Mouse (Mus musculus): ENCODE results near the gene Ppp1r14b. TPM values are rescaled to one million over a fixed set of nuclear protein-coding genes. Genes with fewer than 3 reads are reported as not detected.

Gene Ppp1r14b
- polyA plus RNA-seq, 1 experiment from 2014 or later, result 170 TPM

GRCm38 (mm10) chr19:6979486-6980380 is 5.0 kb downstream of the Ppp1r14b start:
- WGBS, result under 1% methylated on average over 58 of the region's 59 CpGs

DNA sequence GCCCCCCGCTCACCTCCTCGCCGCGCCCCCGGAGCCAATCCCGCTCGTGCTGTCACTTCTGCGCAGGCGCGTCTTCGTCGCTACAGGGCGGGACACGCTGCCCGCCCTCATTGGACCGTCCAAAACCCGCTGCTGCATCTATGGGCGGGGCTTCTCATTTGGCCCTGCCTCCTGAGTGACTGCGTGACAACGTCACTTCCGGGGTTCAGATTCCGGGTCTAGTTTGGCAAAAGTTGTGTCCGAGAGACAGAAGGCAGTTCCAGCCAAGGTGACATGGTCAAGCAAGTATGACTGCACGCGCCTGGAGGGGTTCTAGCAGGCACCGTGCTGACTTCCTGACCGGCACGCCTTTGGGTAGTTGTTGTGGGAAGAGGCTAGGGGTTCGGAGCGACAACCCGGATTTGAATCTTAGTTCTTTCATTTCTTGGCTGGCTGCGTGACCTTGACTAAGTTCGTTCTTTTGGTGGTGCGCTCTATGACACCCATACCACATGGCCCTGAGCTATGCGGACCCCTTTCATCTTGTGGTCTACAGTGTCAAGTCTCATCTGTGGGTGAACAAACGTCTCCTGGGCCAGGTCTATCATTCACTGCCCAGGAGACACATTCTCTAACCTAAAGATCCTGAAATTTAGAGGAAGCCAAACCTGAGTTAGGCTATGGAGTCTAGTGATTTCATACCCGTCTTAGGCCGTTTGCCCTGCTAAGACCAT is 5.8 kb downstream of the Ppp1r14b start, which contains the start of gene Fkbp2:
TSS of gene Fkbp2 (minus strand) at position 121 of the 713 bp plus-strand sequence.
- peaks cover 18 to 38% of the 10 kb centered on the region in 2 experiments; a peak in 3 of 4 replicates for H3K4me1 ChIP-seq (ENCODE audit: control insufficient read depth in 2 of 2, insufficient read depth in 2 of 2, low read length in 2 of 2)
- H3K9ac ChIP-seq (ENCODE audit: low read length), result peak within 1 kb of the TSS; percentile 85
- WGBS, result under 1% methylated on average over 38 of the region's 38 CpGs

More at GRCm38 (mm10) chr19:6979486-6980380, 5.0 kb downstream of the Ppp1r14b start:
- Histone ChIP-seq H3K9me3 (ENCODE audit: control insufficient read depth, low read length) (no peaks in the 10 kb centered on the region), H3K4me2 (ENCODE audit: low read length) (peak overlapping the region; percentile 71), H3K36me3 (ENCODE audit: control insufficient read depth, insufficient read depth, low read length) (peaks cover 58% of the 10 kb centered on the region), H3K4me3 (ENCODE audit: control insufficient read depth in 1 of 2, insufficient read depth in 1 of 2, low read depth in 1 of 2, low read length in 2 of 2) (peak overlapping the region; percentile 75 to 80), H3K9ac (ENCODE audit: low read length) (peak overlapping the region; percentile 85), H3K27ac (replicated peaks in 1 of 2; ENCODE audit: control insufficient read depth in 1 of 2, insufficient read depth in 1 of 2, low read depth in 2 of 2, low read length in 2 of 2) (peak overlapping the region; percentile 86 to 97), H3K27me3 (ENCODE audit: control insufficient read depth, insufficient read depth, low read length) (no peaks in the 10 kb centered on the region), H3K4me1 (ENCODE audit: control insufficient read depth in 2 of 2, insufficient read depth in 2 of 2, low read length in 2 of 2) (peaks cover 18 to 38% of the 10 kb centered on the region in 2 experiments; a peak in 3 of 4 replicates)
- peak; percentile 92 for ATAC-seq (ENCODE audit: insufficient number of reproducible peaks, insufficient read depth, low FRiP score, low read depth)

DNA sequence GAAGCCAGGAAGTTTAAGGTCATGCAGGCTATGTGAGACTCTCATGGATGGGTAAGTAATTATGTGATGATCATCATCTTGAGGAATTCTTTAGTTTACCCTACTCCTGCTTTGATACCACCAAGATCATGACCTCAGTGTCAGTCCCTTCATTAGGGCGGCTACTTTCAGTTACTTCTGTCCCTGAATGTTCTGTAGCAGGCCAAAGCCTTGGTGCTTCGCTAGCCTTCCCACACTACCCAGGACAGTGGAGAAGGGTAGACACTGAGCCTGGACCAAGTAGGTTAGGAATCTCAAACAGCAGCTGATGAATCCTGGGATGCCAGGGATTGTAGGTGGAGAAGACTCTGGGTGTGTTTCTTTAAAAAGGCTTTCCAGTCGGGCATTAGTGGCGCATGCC is 6.7 kb downstream of the Ppp1r14b start:
- peaks cover 70% of the 10 kb centered on the region for H3K36me3 ChIP-seq (ENCODE audit: control insufficient read depth, insufficient read depth, low read length)

More for the DNA sequence above, 5.8 kb downstream of the Ppp1r14b start, which contains the start of gene Fkbp2:
- Histone ChIP-seq H3K4me3 (ENCODE audit: control insufficient read depth in 1 of 2, insufficient read depth in 1 of 2, low read depth in 1 of 2, low read length in 2 of 2) (peak within 1 kb of the TSS; percentile 75 to 80), H3K9me3 (ENCODE audit: control insufficient read depth, low read length) (no peaks in the 10 kb centered on the region), H3K27me3 (ENCODE audit: control insufficient read depth, insufficient read depth, low read length) (no peaks in the 10 kb centered on the region), H3K27ac (replicated peaks in 1 of 2; ENCODE audit: control insufficient read depth in 1 of 2, insufficient read depth in 1 of 2, low read depth in 2 of 2, low read length in 2 of 2) (peak within 1 kb of the TSS; percentile 97 to 99), H3K4me2 (ENCODE audit: low read length) (peak within 1 kb of the TSS; percentile 71), H3K36me3 (ENCODE audit: control insufficient read depth, insufficient read depth, low read length) (peaks cover 66% of the 10 kb centered on the region)
- peak; percentile 88 for ATAC-seq (ENCODE audit: insufficient number of reproducible peaks, insufficient read depth, low FRiP score, low read depth)

GRCm38 (mm10) chr19:6983621-6984020 is 8.9 kb downstream of the Ppp1r14b start:
- no peak overlapping the region for H3K4me2 ChIP-seq (ENCODE audit: low read length)
- WGBS, result 95% methylated on average over 5 of the region's 5 CpGs
- no peak for ATAC-seq (ENCODE audit: insufficient number of reproducible peaks, insufficient read depth, low FRiP score, low read depth)
- no peaks in the 10 kb centered on the region for H3K27me3 ChIP-seq (ENCODE audit: control insufficient read depth, insufficient read depth, low read length)
- H3K27ac ChIP-seq (replicated peaks in 1 of 2; ENCODE audit: control insufficient read depth in 1 of 2, insufficient read depth in 1 of 2, low read depth in 2 of 2, low read length in 2 of 2), result no peak overlapping the region
- H3K9me3 ChIP-seq (ENCODE audit: control insufficient read depth, low read length), result no peaks in the 10 kb centered on the region
- H3K36me3 ChIP-seq (ENCODE audit: control insufficient read depth, insufficient read depth, low read length), result peaks cover 49% of the 10 kb centered on the region
- H3K9ac ChIP-seq (ENCODE audit: low read length), result no peak overlapping the region
- peaks cover 20 to 31% of the 10 kb centered on the region in 2 experiments for H3K4me1 ChIP-seq (ENCODE audit: control insufficient read depth in 2 of 2, insufficient read depth in 2 of 2, low read length in 2 of 2)
- no peak overlapping the region for H3K4me3 ChIP-seq (ENCODE audit: control insufficient read depth in 1 of 2, insufficient read depth in 1 of 2, low read depth in 1 of 2, low read length in 2 of 2)

More for the DNA sequence above, 6.7 kb downstream of the Ppp1r14b start:
- Histone ChIP-seq H3K4me2 (ENCODE audit: low read length) (peak overlapping the region; percentile 71), H3K27ac (replicated peaks in 1 of 2; ENCODE audit: control insufficient read depth in 1 of 2, insufficient read depth in 1 of 2, low read depth in 2 of 2, low read length in 2 of 2) (peak overlapping the region; percentile 14 to 97; a peak in 2 of 4 replicates), H3K9ac (ENCODE audit: low read length) (peak overlapping the region; percentile 85; the same call in 1 of the 2 replicates), H3K9me3 (ENCODE audit: control insufficient read depth, low read length) (no peaks in the 10 kb centered on the region), H3K4me3 (ENCODE audit: control insufficient read depth in 1 of 2, insufficient read depth in 1 of 2, low read depth in 1 of 2, low read length in 2 of 2) (peak overlapping the region in 1 of 2 experiments; percentile 75; a peak in 2 of 4 replicates), H3K27me3 (ENCODE audit: control insufficient read depth, insufficient read depth, low read length) (no peaks in the 10 kb centered on the region), H3K4me1 (ENCODE audit: control insufficient read depth in 2 of 2, insufficient read depth in 2 of 2, low read length in 2 of 2) (peaks cover 23 to 40% of the 10 kb centered on the region in 2 experiments)
- no peak for ATAC-seq (ENCODE audit: insufficient number of reproducible peaks, insufficient read depth, low FRiP score, low read depth)
- 86% methylated on average over 4 of the region's 4 CpGs for WGBS

GRCm38 (mm10) chr19:6985300-6985699 is 10.5 kb downstream of the Ppp1r14b start:
- H3K4me2 ChIP-seq (ENCODE audit: low read length), result no peak overlapping the region
- no peak overlapping the region for H3K4me3 ChIP-seq (ENCODE audit: control insufficient read depth in 1 of 2, insufficient read depth in 1 of 2, low read depth in 1 of 2, low read length in 2 of 2)
- no peak overlapping the region for H3K27ac ChIP-seq (replicated peaks in 1 of 2; ENCODE audit: control insufficient read depth in 1 of 2, insufficient read depth in 1 of 2, low read depth in 2 of 2, low read length in 2 of 2)
- no peaks in the 10 kb centered on the region for H3K9me3 ChIP-seq (ENCODE audit: control insufficient read depth, low read length)
- peaks cover 13 to 25% of the 10 kb centered on the region in 2 experiments for H3K4me1 ChIP-seq (ENCODE audit: control insufficient read depth in 2 of 2, insufficient read depth in 2 of 2, low read length in 2 of 2)
- H3K9ac ChIP-seq (ENCODE audit: low read length), result 0 out of 2 replicates have a peak overlapping the region, but pooled peaks have one; percentile 90
- WGBS, result 81% methylated on average over 19 of the region's 19 CpGs
- ATAC-seq (ENCODE audit: insufficient number of reproducible peaks, insufficient read depth, low FRiP score, low read depth), result no peak
- peaks cover 49% of the 10 kb centered on the region for H3K36me3 ChIP-seq (ENCODE audit: control insufficient read depth, insufficient read depth, low read length)
- H3K27me3 ChIP-seq (ENCODE audit: control insufficient read depth, insufficient read depth, low read length), result no peaks in the 10 kb centered on the region

GRCm38 (mm10) chr19:6985951-6986708 is 11.4 kb downstream of the Ppp1r14b start:
- no peaks in the 10 kb centered on the region for H3K27me3 ChIP-seq (ENCODE audit: control insufficient read depth, insufficient read depth, low read length)
- H3K9me3 ChIP-seq (ENCODE audit: control insufficient read depth, low read length), result no peaks in the 10 kb centered on the region
- H3K4me3 ChIP-seq (ENCODE audit: control insufficient read depth in 1 of 2, insufficient read depth in 1 of 2, low read depth in 1 of 2, low read length in 2 of 2), result peak overlapping the region; percentile 69 to 81
- H3K36me3 ChIP-seq (ENCODE audit: control insufficient read depth, insufficient read depth, low read length), result peaks cover 49% of the 10 kb centered on the region
- no peak for ATAC-seq (ENCODE audit: insufficient number of reproducible peaks, insufficient read depth, low FRiP score, low read depth)
- 62% methylated on average over 10 of the region's 10 CpGs for WGBS
- peak overlapping the region; percentile 91 to 98; a peak in 3 of 4 replicates for H3K27ac ChIP-seq (replicated peaks in 1 of 2; ENCODE audit: control insufficient read depth in 1 of 2, insufficient read depth in 1 of 2, low read depth in 2 of 2, low read length in 2 of 2)
- H3K9ac ChIP-seq (ENCODE audit: low read length), result peak overlapping the region; percentile 90
- H3K4me1 ChIP-seq (ENCODE audit: control insufficient read depth in 2 of 2, insufficient read depth in 2 of 2, low read length in 2 of 2), result peaks cover 13 to 23% of the 10 kb centered on the region in 2 experiments
- peak overlapping the region; percentile 75 for H3K4me2 ChIP-seq (ENCODE audit: low read length)
